Mouse (Mus musculus) MEL (cell line): ENCODE results near the gene 4933407L21Rik. TPM values are rescaled to one million over a fixed set of nuclear protein-coding genes. Genes with fewer than 3 reads are reported as not detected.

ENCODE experiments used
- DNase-seq: peaks from one replicate; pipeline ENCODE4 v3.0.0; 2011; ENCODE audit warnings: low read depth, low spot score
- H3K27ac ChIP-seq: 2 replicates; pipeline ENCODE4 v1.5.1; 2012; ENCODE audit warnings: low read depth, mild to moderate bottlenecking, control low read depth, low read length, moderate library complexity; ENCODE audit not compliant: control insufficient read depth
- H3K27me3 ChIP-seq, 2 experiments: fragments of 150-350 bp in 1 of 2; sonication (generic) in 1 of 2; 2 replicates each; pipeline ENCODE4 v1.6.1; 2012; ENCODE audit warnings: low read length in 2 of 2, mild to moderate bottlenecking in 2 of 2, improper control_type of control experiment in 1 of 2, moderate library complexity in 1 of 2; ENCODE audit not compliant: insufficient read depth in 2 of 2, control insufficient read depth in 1 of 2
- H3K36me3 ChIP-seq, 2 experiments: 2 replicates each; pipeline ENCODE4 v1.6.1; 2012 to 2014; ENCODE audit warnings: low read length in 2 of 2, improper control_type of control experiment in 1 of 2, inconsistent platforms in 1 of 2, mild to moderate bottlenecking in 1 of 2; ENCODE audit not compliant: insufficient read depth in 2 of 2, control insufficient read depth in 1 of 2
- H3K4me1 ChIP-seq, 2 experiments: fragments of 150-350 bp in 1 of 2; sonication (generic) in 1 of 2; 2 replicates each; pipeline ENCODE4 v1.6.1; 2012; ENCODE audit warnings: low read length in 2 of 2, improper control_type of control experiment in 1 of 2, mild to moderate bottlenecking in 1 of 2; ENCODE audit not compliant: insufficient read depth in 2 of 2, control insufficient read depth in 1 of 2
- H3K4me3 ChIP-seq, 2 experiments: fragments of 150-350 bp in 1 of 2; sonication (generic) in 1 of 2; 2 replicates each; pipeline ENCODE4 v1.5.1; 2012; ENCODE audit warnings: low read depth in 2 of 2, low read length in 2 of 2, mild to moderate bottlenecking in 2 of 2, moderate library complexity in 2 of 2, control low read depth in 1 of 2, improper control_type of control experiment in 1 of 2; ENCODE audit not compliant: control insufficient read depth in 1 of 2, insufficient read depth in 1 of 2
- H3K79me2 ChIP-seq: 2 replicates; pipeline ENCODE4 v1.6.1; 2012; ENCODE audit warnings: mild to moderate bottlenecking, low read length, moderate library complexity; ENCODE audit not compliant: control insufficient read depth, poor library complexity, insufficient read depth
- H3K9ac ChIP-seq: 2 replicates; pipeline ENCODE4 v1.6.1; 2012; ENCODE audit warnings: low read depth, mild to moderate bottlenecking, control low read depth, low read length, moderate library complexity; ENCODE audit not compliant: control insufficient read depth, poor library complexity, severe bottlenecking
- H3K9me3 ChIP-seq: fragments of 150-350 bp; sonication (generic); replicated peaks from 2 replicates; pipeline ENCODE4 v1.6.1; 2012; ENCODE audit warnings: mild to moderate bottlenecking, low read length, improper control_type of control experiment, moderate library complexity; ENCODE audit not compliant: insufficient read depth
- BHLHE40 ChIP-seq: IDR thresholded peaks from 2 replicates; pipeline ENCODE4 v1.6.1; 2012; ENCODE audit warnings: low read depth, mild to moderate bottlenecking, inconsistent platforms, low read length, improper control_type of control experiment, borderline replicate concordance
- CHD2 ChIP-seq: IDR thresholded peaks from 2 replicates; pipeline ENCODE4 v1.6.1; 2011; ENCODE audit warnings: low read length, improper control_type of control experiment
- ETS1 ChIP-seq: IDR thresholded peaks from 2 replicates; pipeline ENCODE4 v1.6.1; 2012; ENCODE audit warnings: low read depth, mild to moderate bottlenecking, inconsistent platforms, low read length, improper control_type of control experiment, moderate library complexity
- JUND ChIP-seq: IDR thresholded peaks from 2 replicates; pipeline ENCODE4 v1.6.1; 2011; ENCODE audit warnings: low read depth, mild to moderate bottlenecking, improper control_type of control experiment, low read length
- KAT2A ChIP-seq: conservative IDR thresholded peaks from 2 replicates; pipeline ENCODE4 v1.6.1; 2012; ENCODE audit warnings: low read depth, low read length, improper control_type of control experiment, inconsistent platforms
- MAFK ChIP-seq: IDR thresholded peaks from 2 replicates; pipeline ENCODE4 v1.6.1; 2011; ENCODE audit warnings: low read depth, mild to moderate bottlenecking, low read length, improper control_type of control experiment, borderline replicate concordance
- MAX ChIP-seq: IDR thresholded peaks from 2 replicates; pipeline ENCODE4 v1.6.1; 2011; ENCODE audit warnings: low read length, improper control_type of control experiment
- MXI1 ChIP-seq: IDR thresholded peaks from 2 replicates; pipeline ENCODE4 v1.6.1; 2011; ENCODE audit warnings: mild to moderate bottlenecking, low read depth, low read length, improper control_type of control experiment
- MYB ChIP-seq: IDR thresholded peaks from 2 replicates; pipeline ENCODE4 v1.6.1; 2011; ENCODE audit warnings: mild to moderate bottlenecking, low read depth, low read length, improper control_type of control experiment
- MYC ChIP-seq: IDR thresholded peaks from 2 replicates; pipeline ENCODE4 v1.6.1; 2011; ENCODE audit warnings: low read depth, mild to moderate bottlenecking, low read length, improper control_type of control experiment, moderate library complexity
- POLR2A ChIP-seq, 2 experiments: IDR thresholded peaks; 2 replicates each; pipeline ENCODE4 v1.6.1; 2011 to 2012; ENCODE audit warnings: low read length in 2 of 2, mild to moderate bottlenecking in 2 of 2, control low read depth in 1 of 2, improper control_type of control experiment in 1 of 2, low read depth in 1 of 2, moderate library complexity in 1 of 2; ENCODE audit not compliant: control insufficient read depth in 1 of 2, insufficient read depth in 1 of 2, poor library complexity in 1 of 2
- POLR2AphosphoS5 ChIP-seq: IDR thresholded peaks from 2 replicates; pipeline ENCODE4 v1.6.1; 2012; ENCODE audit warnings: low read depth, borderline replicate concordance, mild to moderate bottlenecking, inconsistent platforms, low read length, moderate library complexity, mixed read lengths
- RCOR1 ChIP-seq: IDR thresholded peaks from 2 replicates; pipeline ENCODE4 v1.6.1; 2012; ENCODE audit warnings: low read depth, mild to moderate bottlenecking, inconsistent platforms, low read length, improper control_type of control experiment
- TAL1 ChIP-seq: IDR thresholded peaks from 2 replicates; pipeline ENCODE4 v1.6.1; 2012; ENCODE audit warnings: mild to moderate bottlenecking, inconsistent platforms, low read length, moderate library complexity, mixed read lengths
- TBP ChIP-seq: IDR thresholded peaks from 2 replicates; pipeline ENCODE4 v1.8.0; 2011; ENCODE audit warnings: low read depth, low read length, improper control_type of control experiment
- UBTF ChIP-seq: IDR thresholded peaks from 2 replicates; pipeline ENCODE4 v1.6.1; 2012; ENCODE audit warnings: low read depth, mild to moderate bottlenecking, inconsistent platforms, low read length, improper control_type of control experiment, moderate library complexity, borderline replicate concordance; ENCODE audit not compliant: insufficient read depth
- USF1 ChIP-seq: IDR thresholded peaks from 2 replicates; pipeline ENCODE4 v1.6.1; 2014; ENCODE audit warnings: low read depth, mild to moderate bottlenecking, inconsistent platforms, low read length, improper control_type of control experiment, moderate library complexity
- USF2 ChIP-seq, 2 experiments: IDR thresholded peaks; 2 replicates each; pipeline ENCODE4 v1.6.1; 2011 to 2012; ENCODE audit warnings: improper control_type of control experiment in 2 of 2, low read length in 2 of 2, borderline replicate concordance in 1 of 2, inconsistent platforms in 1 of 2, low read depth in 1 of 2, mild to moderate bottlenecking in 1 of 2; ENCODE audit not compliant: insufficient read depth in 1 of 2
- polyA plus RNA-seq, 2 experiments: library from polyadenylated mRNA; stranded (reverse) in 1 of 2; unstranded in 1 of 2; fragments of >175 nt in 1 of 2; fragments of >200 nt in 1 of 2; gene quantifications; 2 replicates each; pipeline versions ENCODE4 v1.2.1 to v1.2.4; 2012; ENCODE audit warnings: low replicate concordance in 2 of 2, low read depth in 1 of 2; ENCODE audit not compliant: insufficient read length in 2 of 2, insufficient read depth in 1 of 2, missing spikeins in 1 of 2
- total RNA-seq: library from RNA; depleted of rRNA; stranded (reverse); fragments of 300-350 nt; gene quantifications from 2 replicates; pipeline ENCODE4 v1.2.3, GENCODE M21; 2012

4933407L21Rik gene
- total and polyA plus RNA-seq, 3 experiments = not detected

- H3K27me3 ChIP-seq = peaks cover 5 to 7% of the 10 kb centered on the region in 2 experiments; a peak in 3 of 4 replicates
- no peaks in the 10 kb centered on the region for H3K36me3 ChIP-seq
- H3K9me3 ChIP-seq = no peaks in the 10 kb centered on the region
- H3K4me3 ChIP-seq = no peak overlapping the region
- H3K27ac ChIP-seq = no peak overlapping the region
- no peak overlapping the region for H3K9ac ChIP-seq
- H3K4me1 ChIP-seq = no peaks in the 10 kb centered on the region
- no peak for DNase-seq
- no peaks in the 10 kb centered on the region for H3K79me2 ChIP-seq
- TF ChIP-seq MAFK = no peak
- no peak for TF ChIP-seq POLR2AphosphoS5
- TF ChIP-seq CHD2 = no peak
- no peak for TF ChIP-seq MYB
- no peak for TF ChIP-seq POLR2A (IDR thresholded peaks at IDR 0.05; ENCODE audit: control insufficient read depth in 1 of 2, insufficient read depth in 1 of 2, low read depth in 1 of 2, low read length in 2 of 2, poor library complexity in 1 of 2)
- TF ChIP-seq MXI1 = no peak
- no peak for TF ChIP-seq USF2 (IDR thresholded peaks at IDR 0.05; ENCODE audit: borderline replicate concordance in 1 of 2, insufficient read depth in 1 of 2, low read depth in 1 of 2, low read length in 2 of 2)
- TF ChIP-seq ETS1 = no peak
- no peak for TF ChIP-seq MAX
- TF ChIP-seq TAL1 = no peak
- no peak for TF ChIP-seq MYC
- TF ChIP-seq JUND = no peak
- TF ChIP-seq BHLHE40 = no peak
- TF ChIP-seq KAT2A = no peak
- no peak for TF ChIP-seq UBTF
- no peak for TF ChIP-seq RCOR1
- TF ChIP-seq TBP = no peak
- no peak for TF ChIP-seq USF1
Observed at GRCm38 (mm10) chr1:85969081-85969480, 40.8 kb downstream of the 4933407L21Rik start.

GRCm38 (mm10) chr1:85969519-85969918, 41.2 kb downstream of the 4933407L21Rik start:
- Histone ChIP-seq H3K4me1 (no peaks in the 10 kb centered on the region), H3K27me3 (peaks cover 5 to 6% of the 10 kb centered on the region in 2 experiments; a peak in 3 of 4 replicates), H3K27ac (no peak overlapping the region), H3K36me3 (no peaks in the 10 kb centered on the region), H3K9ac (no peak overlapping the region), H3K79me2 (no peaks in the 10 kb centered on the region), H3K9me3 (no peaks in the 10 kb centered on the region), H3K4me3 (no peak overlapping the region)
- DNase-seq = no peak
- TF ChIP-seq ETS1 (no peak), MAFK (no peak), JUND (no peak), KAT2A (no peak)
